Mouse (Mus musculus): ENCODE results near the gene Rufy4. TPM values are rescaled to one million over a fixed set of nuclear protein-coding genes. Genes with fewer than 3 reads are reported as not detected.
A peak's percentile ranks its signal among the peaks of the same experiment; 100 is the strongest.

Rufy4 gene
- polyA plus RNA-seq (2012; fragmentation: generic; extraction: Trizol), result not detected

GRCm38 (mm10) chr1:74124991-74125552 is at the start of gene Rufy4:
Gene Rufy4 (plus strand): TSS chr1:74125541.
- H3K4me2 ChIP-seq (ENCODE audit: low read depth), result peak within 1 kb of the TSS; percentile 96
- H3K27me3 ChIP-seq (ENCODE audit: control insufficient read depth, insufficient read depth, insufficient read length), result peaks cover 8% of the 10 kb centered on the region
- no peaks in the 10 kb centered on the region for H3K79me2 ChIP-seq (ENCODE audit: control insufficient read depth, insufficient read depth)
- no peaks in the 10 kb centered on the region for H3K36me3 ChIP-seq (ENCODE audit: control insufficient read depth, insufficient read depth)
- TF ChIP-seq TCF12 (IDR thresholded peaks at IDR 0.05; ENCODE audit: insufficient read depth, poor library complexity, severe bottlenecking) (no peak), MYOD1 (IDR thresholded peaks at IDR 0.05; ENCODE audit: control insufficient read depth in 1 of 3, insufficient read length in 2 of 3, low read depth in 2 of 3) (peak in 1 of 3 experiments; percentile 9)
- H3K4me3 ChIP-seq, result no peak within 1 kb of the TSS
- H3ac ChIP-seq (ENCODE audit: control insufficient read depth, insufficient read length), result no peak within 1 kb of the TSS

- Histone ChIP-seq H3K4me2 (ENCODE audit: low read depth) (no peak overlapping the region), H3K36me3 (ENCODE audit: control insufficient read depth, insufficient read depth) (no peaks in the 10 kb centered on the region), H3ac (ENCODE audit: control insufficient read depth, insufficient read length) (no peak overlapping the region), H3K4me3 (no peak overlapping the region), H3K79me2 (ENCODE audit: control insufficient read depth, insufficient read depth) (no peaks in the 10 kb centered on the region), H3K27me3 (ENCODE audit: control insufficient read depth, insufficient read depth, insufficient read length) (no peaks in the 10 kb centered on the region)
- TF ChIP-seq POLR2AphosphoS2 (IDR thresholded peaks at IDR 0.05; ENCODE audit: insufficient read length, low read depth) (no peak), CEBPB (IDR thresholded peaks at IDR 0.05; ENCODE audit: insufficient read depth, poor library complexity, severe bottlenecking) (no peak), REST (IDR thresholded peaks at IDR 0.05; ENCODE audit: insufficient read depth, insufficient read length) (no peak), TCF3 (IDR thresholded peaks at IDR 0.05; ENCODE audit: insufficient read length, low read depth) (no peak), E2F4 (IDR thresholded peaks at IDR 0.05; ENCODE audit: insufficient read depth) (no peak)
Observed at GRCm38 (mm10) chr1:74076230-74076629, 49.1 kb upstream of the Rufy4 start.

- Histone ChIP-seq H3K36me3 (ENCODE audit: control insufficient read depth, insufficient read depth) (no peaks in the 10 kb centered on the region), H3K79me2 (ENCODE audit: control insufficient read depth, insufficient read depth) (no peaks in the 10 kb centered on the region), H3K27me3 (ENCODE audit: control insufficient read depth, insufficient read depth, insufficient read length) (no peaks in the 10 kb centered on the region), H3K4me2 (ENCODE audit: low read depth) (no peak overlapping the region), H3ac (ENCODE audit: control insufficient read depth, insufficient read length) (no peak overlapping the region), H3K4me3 (no peak overlapping the region)
- TF ChIP-seq TCF3 (IDR thresholded peaks at IDR 0.05; ENCODE audit: insufficient read length, low read depth), result no peak
- no peak for TF ChIP-seq E2F4 (IDR thresholded peaks at IDR 0.05; ENCODE audit: insufficient read depth)
- no peak for TF ChIP-seq MYOD1 (IDR thresholded peaks at IDR 0.05; ENCODE audit: control insufficient read depth in 1 of 3, insufficient read length in 2 of 3, low read depth in 2 of 3)
- no peak for TF ChIP-seq POLR2AphosphoS2 (IDR thresholded peaks at IDR 0.05; ENCODE audit: insufficient read length, low read depth)
- no peak for TF ChIP-seq REST (IDR thresholded peaks at IDR 0.05; ENCODE audit: insufficient read depth, insufficient read length)
- no peak for TF ChIP-seq SRF (IDR thresholded peaks at IDR 0.05; ENCODE audit: control insufficient read depth, insufficient read length, low read depth)
- TF ChIP-seq TCF12 (IDR thresholded peaks at IDR 0.05; ENCODE audit: insufficient read depth, poor library complexity, severe bottlenecking), result no peak
- TF ChIP-seq POLR2A (IDR thresholded peaks at IDR 0.05; ENCODE audit: insufficient read length, low read depth), result no peak
- no peak for TF ChIP-seq USF1 (IDR thresholded peaks at IDR 0.05; ENCODE audit: low read depth)
- TF ChIP-seq CEBPB (IDR thresholded peaks at IDR 0.05; ENCODE audit: insufficient read depth, poor library complexity, severe bottlenecking), result no peak
- TF ChIP-seq MAX (IDR thresholded peaks at IDR 0.05; ENCODE audit: low read depth), result no peak
- TF ChIP-seq MYOG (IDR thresholded peaks at IDR 0.05; ENCODE audit: control insufficient read depth in 1 of 3, insufficient read depth in 1 of 3, insufficient read length in 2 of 3, low read depth in 2 of 3), result no peak
Observed at GRCm38 (mm10) chr1:74077353-74077752, 48.0 kb upstream of the Rufy4 start.

- Histone ChIP-seq H3K4me2 (ENCODE audit: low read depth) (no peak overlapping the region), H3ac (ENCODE audit: control insufficient read depth, insufficient read length) (no peak overlapping the region), H3K4me3 (no peak overlapping the region), H3K27me3 (ENCODE audit: control insufficient read depth, insufficient read depth, insufficient read length) (no peaks in the 10 kb centered on the region), H3K36me3 (ENCODE audit: control insufficient read depth, insufficient read depth) (no peaks in the 10 kb centered on the region), H3K79me2 (ENCODE audit: control insufficient read depth, insufficient read depth) (no peaks in the 10 kb centered on the region)
- no peak for TF ChIP-seq TCF12 (IDR thresholded peaks at IDR 0.05; ENCODE audit: insufficient read depth, poor library complexity, severe bottlenecking)
- no peak for TF ChIP-seq POLR2AphosphoS2 (IDR thresholded peaks at IDR 0.05; ENCODE audit: insufficient read length, low read depth)
- no peak for TF ChIP-seq TCF3 (IDR thresholded peaks at IDR 0.05; ENCODE audit: insufficient read length, low read depth)
- no peak for TF ChIP-seq POLR2A (IDR thresholded peaks at IDR 0.05; ENCODE audit: insufficient read length, low read depth)
- TF ChIP-seq E2F4 (IDR thresholded peaks at IDR 0.05; ENCODE audit: insufficient read depth), result no peak
Observed at GRCm38 (mm10) chr1:74081573-74081989, 43.8 kb upstream of the Rufy4 start.

GRCm38 (mm10) chr1:74082841-74083463 is 42.4 kb upstream of the Rufy4 start:
- H3K4me2 ChIP-seq (ENCODE audit: low read depth), result no peak overlapping the region
- no peaks in the 10 kb centered on the region for H3K36me3 ChIP-seq (ENCODE audit: control insufficient read depth, insufficient read depth)
- no peaks in the 10 kb centered on the region for H3K27me3 ChIP-seq (ENCODE audit: control insufficient read depth, insufficient read depth, insufficient read length)
- no peaks in the 10 kb centered on the region for H3K79me2 ChIP-seq (ENCODE audit: control insufficient read depth, insufficient read depth)
- no peak overlapping the region for H3K4me3 ChIP-seq
- TF ChIP-seq MYOD1 (IDR thresholded peaks at IDR 0.05; ENCODE audit: control insufficient read depth in 1 of 3, insufficient read length in 2 of 3, low read depth in 2 of 3), result no peak
- TF ChIP-seq POLR2A (IDR thresholded peaks at IDR 0.05; ENCODE audit: insufficient read length, low read depth), result no peak
- TF ChIP-seq CEBPB (IDR thresholded peaks at IDR 0.05; ENCODE audit: insufficient read depth, poor library complexity, severe bottlenecking), result no peak
- no peak for TF ChIP-seq TCF12 (IDR thresholded peaks at IDR 0.05; ENCODE audit: insufficient read depth, poor library complexity, severe bottlenecking)
- no peak for TF ChIP-seq MAX (IDR thresholded peaks at IDR 0.05; ENCODE audit: low read depth)
- TF ChIP-seq E2F4 (IDR thresholded peaks at IDR 0.05; ENCODE audit: insufficient read depth), result no peak
- H3ac ChIP-seq (ENCODE audit: control insufficient read depth, insufficient read length), result no peak overlapping the region
